Mouse (Mus musculus) heart, postnatal 10 days (tissue): Measurements from ENCODE around the gene Rmi2. TPM values are rescaled to one million over a fixed set of nuclear protein-coding genes. Genes with fewer than 3 reads are reported as not detected.
"Not testable (repeated sequence)": the region's sequence is repeated elsewhere in the genome, so short reads cannot be mapped to it uniquely, and the experiment has no call there.

ENCODE experiments used
- DNase-seq, 2 experiments: peaks; one replicate each; pipeline ENCODE4 v3.0.0; 2021
- intact Hi-C: fragments of 180-260 bp; cut with DNase I; formaldehyde crosslinking; loops from one replicate; pipeline ENCODE4 v1.15.1; 2025
- total RNA-seq, 2 experiments: library from RNA; stranded (reverse); gene quantifications; 2 replicates each; pipeline ENCODE4 v1.2.3; 2021

Gene Rmi2
- 1 to 10 TPM; 2.0 TPM for total RNA-seq

GRCm38 (mm10) chr16:10834911-10835587 lies at the start of gene Rmi2:
Gene Rmi2 (plus strand): TSS chr16:10835059.
- intact Hi-C loops = no loop called here
- DNase-seq = peak; percentile 90 to 91

GRCm38 (mm10) chr16:10785371-10786231 lies 49.3 kb upstream of the Rmi2 start, which contains the start of gene Socs1:
Gene Socs1 (minus strand): TSS chr16:10785536.
- intact Hi-C loops = loop anchor here (1.0 to 5.0 kb wide), 7 partner anchors 47 to 215 kb away; no protein-coding TSS in a partner anchor
- DNase-seq = peak; percentile 88 to 91

DNA sequence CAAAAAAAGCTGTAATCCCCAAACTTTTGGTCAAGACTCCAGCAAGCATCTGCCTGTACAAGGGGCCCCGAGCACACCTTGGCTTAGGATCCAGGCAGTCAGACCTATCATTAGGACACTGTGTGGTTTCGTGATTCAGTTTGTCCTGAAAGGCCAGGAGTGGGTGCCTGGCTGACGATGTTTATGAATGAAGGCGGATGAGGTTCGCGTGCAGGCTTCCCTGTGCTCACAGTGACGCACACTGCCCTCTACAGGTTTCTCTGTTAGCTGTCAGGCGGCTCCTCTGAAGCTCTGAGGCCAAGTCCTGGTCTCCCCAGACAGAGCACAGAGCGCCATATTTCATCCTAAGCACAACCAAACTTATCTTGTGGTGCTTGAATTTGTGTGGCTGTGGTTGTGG lies 48.6 kb upstream of the Rmi2 start:
- intact Hi-C loops = loop anchor here (2.0 to 5.0 kb wide), 4 partner anchors 63 to 215 kb away; no protein-coding TSS in a partner anchor
- DNase-seq = peak; percentile 91 to 92

GRCm38 (mm10) chr16:10786782-10787547 lies 47.9 kb upstream of the Rmi2 start:
- peak; percentile 61 to 65 for DNase-seq
- intact Hi-C loops = loop anchor here (2.0 to 5.0 kb wide), 4 partner anchors 62 to 216 kb away; no protein-coding TSS in a partner anchor

GRCm38 (mm10) chr16:10787548-10788058 lies 47.3 kb upstream of the Rmi2 start:
- DNase-seq = no peak
- intact Hi-C loops = loop anchor here (2.0 to 5.0 kb wide), 4 partner anchors 61 to 217 kb away; no protein-coding TSS in a partner anchor

DNA sequence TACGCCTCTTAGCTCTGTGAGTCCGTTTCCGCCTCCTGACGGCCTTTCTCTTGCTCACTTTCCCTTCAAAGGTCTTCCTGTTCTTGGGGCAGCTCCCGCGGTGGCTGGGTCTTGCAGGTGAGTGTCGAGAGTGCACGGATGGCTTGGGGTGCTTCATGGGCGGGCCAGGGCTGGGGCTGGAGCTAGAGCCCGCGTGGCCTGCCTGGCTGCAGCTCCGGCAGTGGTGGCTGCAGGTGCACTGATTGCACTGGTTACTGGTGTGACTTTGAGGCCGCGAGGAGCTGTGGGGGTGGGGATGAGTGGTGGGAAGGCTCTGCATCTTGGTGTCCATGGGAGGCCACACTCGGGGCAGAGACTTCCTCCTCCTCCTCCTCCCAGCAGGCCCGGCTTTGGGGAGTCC lies 46.6 kb upstream of the Rmi2 start, which contains the start of gene Tnp2:
Gene Tnp2, minus strand, starts transcription at position 390 of the 400 bp plus-strand sequence.
- no peak for DNase-seq
- intact Hi-C loops = loop anchor here (5.0 kb wide), 2 partner anchors 79 to 201 kb away; no protein-coding TSS in a partner anchor

GRCm38 (mm10) chr16:10788866-10789265 lies 46.0 kb upstream of the Rmi2 start:
- no peak for DNase-seq
- intact Hi-C loops = loop anchor here (5.0 kb wide), 2 partner anchors 78 to 202 kb away; no protein-coding TSS in a partner anchor

GRCm38 (mm10) chr16:10790702-10791101 lies 44.2 kb upstream of the Rmi2 start, which contains the start of gene Prm3:
Gene Prm3 (minus strand): TSS chr16:10790914.
- intact Hi-C loops = no loop called here
- DNase-seq = no peak

GRCm38 (mm10) chr16:10796034-10796433 lies 38.8 kb upstream of the Rmi2 start, which contains the start of gene Prm2:
Gene Prm2 (minus strand): TSS chr16:10796134.
- no peak for DNase-seq
- intact Hi-C loops = no loop called here

GRCm38 (mm10) chr16:10802420-10802819 lies 32.4 kb upstream of the Rmi2 start:
- DNase-seq, intact Hi-C loops: not testable (repeated sequence)

DNA sequence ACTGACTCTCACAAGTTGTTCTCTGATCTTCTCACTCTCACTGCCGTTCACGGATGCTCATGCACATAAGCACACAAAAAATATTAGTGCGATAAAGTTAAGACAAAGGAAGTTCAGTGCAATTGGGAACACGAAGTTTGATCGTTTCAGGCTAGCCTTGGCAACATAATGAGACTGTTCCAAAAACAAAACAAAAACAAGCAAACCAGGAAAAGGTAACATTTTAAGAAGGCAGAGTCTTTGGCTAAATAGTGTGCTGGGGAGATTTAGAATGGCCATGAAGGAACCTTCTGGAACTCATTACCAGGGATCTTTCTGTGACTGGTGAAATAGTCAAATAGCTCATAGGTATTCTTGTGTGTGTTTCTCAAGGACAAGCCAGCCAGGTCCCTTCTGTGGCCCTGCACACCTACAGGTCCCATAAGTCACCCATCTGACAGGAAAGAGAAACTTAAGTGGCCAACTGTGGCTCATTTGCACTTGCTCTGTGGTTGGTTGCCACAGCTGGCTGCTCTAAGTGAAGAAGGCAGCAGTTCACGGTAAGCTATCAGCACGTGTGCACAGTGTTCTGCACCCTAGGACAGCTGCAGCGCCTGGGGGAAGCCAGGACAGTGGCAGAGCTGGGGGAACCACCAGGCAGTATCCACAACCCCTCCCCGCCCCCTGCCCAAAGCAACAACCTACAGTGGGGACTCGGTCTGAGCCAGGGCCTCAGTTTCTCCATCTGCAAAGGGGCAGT lies 28.9 kb upstream of the Rmi2 start, which contains the start of gene Prm1:
Gene Prm1, minus strand, starts transcription at position 51 of the 739 bp plus-strand sequence.
- intact Hi-C loops = no loop called here

GRCm38 (mm10) chr16:10810376-10810775 lies 24.5 kb upstream of the Rmi2 start:
- no peak for DNase-seq
- intact Hi-C loops = no loop called here

More for the DNA sequence above, 28.9 kb upstream of the Rmi2 start, which contains the start of gene Prm1:
- DNase-seq = no peak

GRCm38 (mm10) chr16:10812865-10813371 lies 21.9 kb upstream of the Rmi2 start, which contains the start of gene Gm11172:
Gene Gm11172 (plus strand): TSS chr16:10812915.
- DNase-seq = no peak

GRCm38 (mm10) chr16:10813726-10814125 lies 21.1 kb upstream of the Rmi2 start:
- intact Hi-C loops = no loop called here
- DNase-seq = no peak

More at GRCm38 (mm10) chr16:10812865-10813371, 21.9 kb upstream of the Rmi2 start, which contains the start of gene Gm11172:
- intact Hi-C loops = no loop called here

DNA sequence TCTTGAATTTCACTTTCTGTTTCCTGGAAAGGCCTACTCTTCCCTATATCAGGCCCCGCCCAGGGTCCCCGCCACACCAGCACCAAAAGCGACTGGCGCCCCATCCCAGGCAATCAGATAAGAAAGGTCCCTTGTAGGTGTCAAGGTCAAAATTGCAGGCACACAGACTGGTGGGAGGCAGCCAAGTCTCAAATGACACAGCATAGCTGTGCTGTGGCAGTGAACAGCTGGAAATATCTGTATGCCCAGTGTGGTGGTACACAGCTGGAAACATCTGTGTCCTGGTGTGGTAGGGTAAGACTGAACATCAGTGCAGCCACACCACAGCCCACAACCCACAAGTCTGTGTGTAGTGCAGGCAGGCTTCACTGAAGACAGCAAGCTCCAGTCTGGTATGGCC lies 20.0 kb upstream of the Rmi2 start:
- intact Hi-C loops = no loop called here
- DNase-seq = no peak

DNA sequence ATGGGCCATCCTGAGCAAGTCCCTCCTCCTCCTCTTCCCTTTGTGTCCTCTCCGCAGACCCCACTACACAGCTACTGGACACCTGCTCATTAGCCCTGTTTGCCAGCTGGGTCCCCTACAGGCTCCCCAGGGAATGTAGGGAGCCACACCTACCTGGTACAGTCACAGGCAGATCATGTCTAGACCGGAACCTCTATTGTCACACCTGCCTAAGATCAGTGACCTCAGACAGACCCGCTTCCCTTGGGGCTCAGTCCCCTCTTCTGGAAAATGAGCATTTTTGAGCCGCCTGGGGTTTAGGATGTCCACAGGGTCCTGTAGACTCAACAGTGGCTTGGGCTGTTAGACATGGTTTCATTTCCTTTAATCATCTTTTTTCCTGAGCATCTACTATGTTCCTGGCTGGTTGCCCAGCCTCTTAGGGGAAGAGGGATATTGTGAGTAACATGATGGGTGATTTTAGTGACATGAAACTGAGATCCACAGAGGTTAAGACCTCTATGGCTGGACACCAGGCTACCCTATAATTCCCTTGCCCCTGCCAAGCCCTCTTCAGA lies 16.2 kb upstream of the Rmi2 start:
- intact Hi-C loops = no loop called here

GRCm38 (mm10) chr16:10819966-10820365 lies 14.9 kb upstream of the Rmi2 start:
- intact Hi-C loops = no loop called here
- peak in 1 of 2 experiments; percentile 40 for DNase-seq

More for the DNA sequence above, 16.2 kb upstream of the Rmi2 start:
- no peak for DNase-seq

GRCm38 (mm10) chr16:10821387-10821786 lies 13.5 kb upstream of the Rmi2 start:
- no peak for DNase-seq
- intact Hi-C loops = no loop called here
